In genomic region chr13:48165838-48166237, GRCm38 (mm10) we compare ENCODE assay signal across 14 mouse cellular contexts.
"Had no signal": no experiment of that assay in that cellular context is flagged by ENCODE, and none has a peak within 500 bp of the region (broad histone marks: within the 10 kb centered on the region; RNA-seq: fewer than 3 reads in every experiment).

No protein-coding gene starts in this region.

- H3K27me3 ChIP-seq: limb, embryonic 12.5 days; liver, embryonic 13.5 days; neural tube, embryonic 15.5 days had no signal

- ATAC-seq: liver, postnatal 0 days had no signal

- H3K4me3 ChIP-seq: limb, embryonic 12.5 days; liver, embryonic 13.5 days; myocyte; neural tube, embryonic 15.5 days had no signal

- H3K27ac ChIP-seq: kidney, postnatal 0 days; limb, embryonic 12.5 days; liver, embryonic 13.5 days; neural tube, embryonic 15.5 days had no signal

- H3K4me1 ChIP-seq: liver, embryonic 13.5 days had no signal

- DNase-seq: kidney, adult 9 months; kidney, postnatal 36 days; layer of hippocampus, adult 9-11 months; layer of hippocampus, postnatal 36 days; liver; liver, embryonic 13.5 days; liver, postnatal 0 days; right cerebral cortex, adult 18-20 months; right cerebral cortex, postnatal 25 days; thymus, postnatal 36 days had no signal

- H3K9ac ChIP-seq: limb, embryonic 12.5 days; liver, embryonic 13.5 days; liver, postnatal 0 days; neural tube, embryonic 15.5 days had no signal

- H3K4me2 ChIP-seq: limb, embryonic 12.5 days; liver, embryonic 13.5 days; neural tube, embryonic 15.5 days had no signal

- H3K9me3 ChIP-seq: limb, embryonic 12.5 days; liver, embryonic 13.5 days; neural tube, embryonic 15.5 days had no signal

- H3K36me3 ChIP-seq: limb, embryonic 12.5 days; liver, embryonic 13.5 days; neural tube, embryonic 15.5 days had no signal
